Mouse (Mus musculus) heart, adult 2 months (tissue): ENCODE results near the gene Tlr8.

Experiments used
- CTCF ChIP-seq: fragments of 200-600 bp; IDR thresholded peaks from 2 replicates; pipeline ENCODE4 v1.8.1; 2022; ENCODE audit warnings: antibody characterized with exemption, mild to moderate bottlenecking, moderate library complexity
- EP300 ChIP-seq: fragments of 200-500 bp; IDR thresholded peaks from 2 replicates; pipeline ENCODE4 v1.6.1; 2011; ENCODE audit warnings: low read depth, low read length, control low read depth; ENCODE audit not compliant: insufficient read depth
- POLR2A ChIP-seq: fragments of 200-500 bp; IDR thresholded peaks from 2 replicates; pipeline ENCODE4 v1.6.1; 2011; ENCODE audit warnings: mild to moderate bottlenecking, low read depth, low read length, control low read depth; ENCODE audit not compliant: insufficient read depth

GRCm38 (mm10) chrX:167208978-167209754 lies 55.0 kb downstream of the Tlr8 start, which contains the start of gene Tmsb4x:
- TF ChIP-seq POLR2A, result peak; percentile 100
- TF ChIP-seq CTCF, result no peak
- peak; percentile 73; the same call in 1 of the 2 replicates for TF ChIP-seq EP300
